Mouse (Mus musculus): ENCODE measurements around the gene Tmco1. TPM values are rescaled to one million over a fixed set of nuclear protein-coding genes. Genes with fewer than 3 reads are reported as not detected.
"Not testable (repeated sequence)": the region's sequence is repeated elsewhere in the genome, so short reads cannot be mapped to it uniquely, and the experiment has no call there.

The Tmco1 gene
- total and polyA plus RNA-seq, 3 experiments = 110 to 128 TPM; not detected in 1

GRCm38 (mm10) chr1:167340111-167340787, 32.1 kb downstream of the Tmco1 start (continued):
- TF ChIP-seq USF2 (IDR thresholded peaks at IDR 0.05; ENCODE audit: borderline replicate concordance in 1 of 2, insufficient read depth in 1 of 2, low read depth in 1 of 2, low read length in 2 of 2) (no peak), GABPA (IDR thresholded peaks at IDR 0.05; ENCODE audit: low read depth, low read length) (no peak), USF1 (IDR thresholded peaks at IDR 0.05; ENCODE audit: low read depth, low read length) (no peak)

GRCm38 (mm10) chr1:167340910-167341528, 32.8 kb downstream of the Tmco1 start:
- peak overlapping the region; percentile 53 for H3K27ac ChIP-seq (ENCODE audit: control insufficient read depth, low read depth, low read length)
- H3K9ac ChIP-seq (ENCODE audit: control insufficient read depth, low read depth, low read length, poor library complexity, severe bottlenecking) = peak overlapping the region; percentile 12; the same call in 1 of the 2 replicates
- peaks cover 0 to 7% of the 10 kb centered on the region in 2 experiments; a peak in 2 of 4 replicates for H3K36me3 ChIP-seq (ENCODE audit: control insufficient read depth in 1 of 2, insufficient read depth in 2 of 2, low read length in 2 of 2)
- no peaks in the 10 kb centered on the region for H3K27me3 ChIP-seq (ENCODE audit: control insufficient read depth in 1 of 2, insufficient read depth in 2 of 2, low read length in 2 of 2)
- no peak for TF ChIP-seq ZMIZ1 (IDR thresholded peaks at IDR 0.05; ENCODE audit: low read depth, low read length)
- 0 out of 6 replicates have a peak, but pooled peaks of 2 of the 3 experiments have one; percentile 0 to 2 for TF ChIP-seq CTCF (IDR thresholded peaks at IDR 0.05 in 2 of 3, conservative IDR thresholded peaks at IDR 0.05 in 1 of 3; ENCODE audit: control insufficient read depth in 1 of 3, insufficient read depth in 1 of 3, low read depth in 2 of 3, low read length in 3 of 3, poor library complexity in 1 of 3, severe bottlenecking in 1 of 3)
- H3K79me2 ChIP-seq (ENCODE audit: control insufficient read depth, insufficient read depth, low read length, poor library complexity) = no peaks in the 10 kb centered on the region; the same call in 1 of the 2 replicates
- no peaks in the 10 kb centered on the region for H3K9me3 ChIP-seq (replicated peaks; ENCODE audit: insufficient read depth, low read length)
- DNase-seq (ENCODE audit: low read depth, low spot score) = peak; percentile 51
- peak overlapping the region in 1 of 2 experiments; percentile 89; a peak in 2 of 4 replicates for H3K4me3 ChIP-seq (ENCODE audit: control insufficient read depth in 1 of 2, insufficient read depth in 1 of 2, low read depth in 2 of 2, low read length in 2 of 2)
- peaks cover 3 to 16% of the 10 kb centered on the region in 2 experiments for H3K4me1 ChIP-seq (ENCODE audit: control insufficient read depth in 1 of 2, insufficient read depth in 2 of 2, low read length in 2 of 2)

DNA sequence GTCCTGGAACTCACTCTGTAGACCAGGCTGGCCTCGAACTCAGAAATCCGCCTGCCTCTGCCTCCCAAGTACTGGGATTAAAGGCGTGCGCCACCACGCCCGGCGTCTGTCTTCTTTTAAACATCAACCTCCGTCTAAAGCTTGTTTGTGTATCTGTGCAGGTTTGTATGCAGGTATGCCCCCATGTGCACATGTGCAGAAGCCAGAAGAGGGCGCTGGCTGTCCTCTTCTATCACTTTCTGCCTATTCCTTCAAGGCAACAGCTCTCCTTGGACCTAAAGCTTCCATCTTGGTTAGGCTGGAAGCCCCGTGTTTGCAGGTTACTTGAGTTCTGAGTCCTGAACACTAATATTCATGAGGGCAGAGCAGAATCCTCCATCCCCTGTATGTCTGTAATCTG, 34.7 kb downstream of the Tmco1 start:
- no peak overlapping the region for H3K4me3 ChIP-seq (ENCODE audit: control insufficient read depth in 1 of 2, insufficient read depth in 1 of 2, low read depth in 2 of 2, low read length in 2 of 2)

GRCm38 (mm10) chr1:167345994-167346520, 37.9 kb downstream of the Tmco1 start:
- not testable (repeated sequence) for H3K27ac ChIP-seq (ENCODE audit: control insufficient read depth, low read depth, low read length); H3K4me1 ChIP-seq (ENCODE audit: control insufficient read depth in 1 of 2, insufficient read depth in 2 of 2, low read length in 2 of 2); H3K9ac ChIP-seq (ENCODE audit: control insufficient read depth, low read depth, low read length, poor library complexity, severe bottlenecking); H3K36me3 ChIP-seq (ENCODE audit: control insufficient read depth in 1 of 2, insufficient read depth in 2 of 2, low read length in 2 of 2); H3K4me3 ChIP-seq (ENCODE audit: control insufficient read depth in 1 of 2, insufficient read depth in 1 of 2, low read depth in 2 of 2, low read length in 2 of 2); H3K79me2 ChIP-seq (ENCODE audit: control insufficient read depth, insufficient read depth, low read length, poor library complexity); H3K27me3 ChIP-seq (ENCODE audit: control insufficient read depth in 1 of 2, insufficient read depth in 2 of 2, low read length in 2 of 2); H3K9me3 ChIP-seq (replicated peaks; ENCODE audit: insufficient read depth, low read length)
- TF ChIP-seq GATA1 (IDR thresholded peaks at IDR 0.05; ENCODE audit: low read depth, low read length) = peak; percentile 33; the same call in 1 of the 2 replicates
- peak; percentile 93 for TF ChIP-seq TBP (IDR thresholded peaks at IDR 0.05; ENCODE audit: low read depth, low read length)
- peak; percentile 33 for DNase-seq (ENCODE audit: low read depth, low spot score)

More for the DNA sequence above, 34.7 kb downstream of the Tmco1 start:
- no peak overlapping the region for H3K27ac ChIP-seq (ENCODE audit: control insufficient read depth, low read depth, low read length)
- TF ChIP-seq MEF2A (IDR thresholded peaks at IDR 0.05; ENCODE audit: extremely low read depth, insufficient replicate concordance, low read depth, low read length, poor library complexity, severe bottlenecking) = no peak
- no peak for TF ChIP-seq MYC (IDR thresholded peaks at IDR 0.05; ENCODE audit: low read depth, low read length)
- no peak for TF ChIP-seq ZNF384 (IDR thresholded peaks at IDR 0.05; ENCODE audit: low read depth, low read length)
- TF ChIP-seq ZMIZ1 (IDR thresholded peaks at IDR 0.05; ENCODE audit: low read depth, low read length) = no peak
- peak; percentile 7 to 26 (median 20); a peak in 3 of 6 replicates for TF ChIP-seq CTCF (IDR thresholded peaks at IDR 0.05 in 2 of 3, conservative IDR thresholded peaks at IDR 0.05 in 1 of 3; ENCODE audit: control insufficient read depth in 1 of 3, insufficient read depth in 1 of 3, low read depth in 2 of 3, low read length in 3 of 3, poor library complexity in 1 of 3, severe bottlenecking in 1 of 3)
- TF ChIP-seq SIN3A (IDR thresholded peaks at IDR 0.05; ENCODE audit: low read length) = no peak
- H3K36me3 ChIP-seq (ENCODE audit: control insufficient read depth in 1 of 2, insufficient read depth in 2 of 2, low read length in 2 of 2) = peaks cover 0 to 9% of the 10 kb centered on the region in 2 experiments; a peak in 2 of 4 replicates
- no peaks in the 10 kb centered on the region for H3K27me3 ChIP-seq (ENCODE audit: control insufficient read depth in 1 of 2, insufficient read depth in 2 of 2, low read length in 2 of 2)
- H3K9me3 ChIP-seq (replicated peaks; ENCODE audit: insufficient read depth, low read length) = no peaks in the 10 kb centered on the region
- peaks cover 6 to 14% of the 10 kb centered on the region in 2 experiments for H3K4me1 ChIP-seq (ENCODE audit: control insufficient read depth in 1 of 2, insufficient read depth in 2 of 2, low read length in 2 of 2)
- peak; percentile 23 for DNase-seq (ENCODE audit: low read depth, low spot score)
- no peaks in the 10 kb centered on the region; the same call in 1 of the 2 replicates for H3K79me2 ChIP-seq (ENCODE audit: control insufficient read depth, insufficient read depth, low read length, poor library complexity)
- no peak overlapping the region for H3K9ac ChIP-seq (ENCODE audit: control insufficient read depth, low read depth, low read length, poor library complexity, severe bottlenecking)

GRCm38 (mm10) chr1:167349206-167349605, 41.0 kb downstream of the Tmco1 start:
- H3K9me3 ChIP-seq (replicated peaks; ENCODE audit: insufficient read depth, low read length); H3K27me3 ChIP-seq (ENCODE audit: control insufficient read depth in 1 of 2, insufficient read depth in 2 of 2, low read length in 2 of 2); H3K27ac ChIP-seq (ENCODE audit: control insufficient read depth, low read depth, low read length); H3K9ac ChIP-seq (ENCODE audit: control insufficient read depth, low read depth, low read length, poor library complexity, severe bottlenecking); H3K4me1 ChIP-seq (ENCODE audit: control insufficient read depth in 1 of 2, insufficient read depth in 2 of 2, low read length in 2 of 2): not testable (repeated sequence)
- peak; percentile 37 for DNase-seq (ENCODE audit: low read depth, low spot score)
- Histone ChIP-seq H3K79me2 (ENCODE audit: control insufficient read depth, insufficient read depth, low read length, poor library complexity) (peaks cover 12% of the 10 kb centered on the region), H3K4me3 (ENCODE audit: control insufficient read depth in 1 of 2, insufficient read depth in 1 of 2, low read depth in 2 of 2, low read length in 2 of 2) (peak overlapping the region in 1 of 2 experiments; percentile 82; a peak in 2 of 4 replicates), H3K36me3 (ENCODE audit: control insufficient read depth in 1 of 2, insufficient read depth in 2 of 2, low read length in 2 of 2) (peaks cover 0 to 17% of the 10 kb centered on the region in 2 experiments; a peak in 2 of 4 replicates)
